Mouse (Mus musculus) E14TG2a.4 (cell line): ENCODE data around the gene Plekhg3.

Experiments
- H3K27me3 ChIP-seq: 2 replicates; pipeline ENCODE4 v1.6.1; 2014; ENCODE audit warnings: low read length, control low read depth; ENCODE audit not compliant: insufficient read depth
- H3K36me3 ChIP-seq: 2 replicates; pipeline ENCODE4 v1.6.1; 2014; ENCODE audit warnings: low read length, control low read depth; ENCODE audit not compliant: insufficient read depth
- H3K4me1 ChIP-seq: replicated peaks from 2 replicates; pipeline ENCODE4 v1.6.1; 2014; ENCODE audit warnings: low read depth, low read length, control low read depth
- H3K4me3 ChIP-seq: replicated peaks from 2 replicates; pipeline ENCODE4 v1.5.1; 2014; ENCODE audit warnings: mild to moderate bottlenecking, low read length
- H3K9me3 ChIP-seq: 2 replicates; pipeline ENCODE4 v1.6.1; 2014; ENCODE audit warnings: low read length, control low read depth
- CTCF ChIP-seq: conservative IDR thresholded peaks from 2 replicates; pipeline ENCODE4 v1.5.1; 2014; ENCODE audit warnings: low read length
- NANOG ChIP-seq: IDR thresholded peaks from 2 replicates; pipeline ENCODE4 v1.6.1; 2014; ENCODE audit warnings: borderline replicate concordance, low read length, mixed read lengths
- POU5F1 ChIP-seq: IDR thresholded peaks from 2 replicates; pipeline ENCODE4 v1.6.1; 2014; ENCODE audit warnings: low read length, borderline replicate concordance

The Plekhg3 gene

GRCm38 (mm10) chr12:76615580-76615937 is 84.9 kb downstream of the Plekhg3 start:
- no peak overlapping the region for H3K4me3 ChIP-seq
- H3K9me3 ChIP-seq: no peaks in the 10 kb centered on the region
- peaks cover 7% of the 10 kb centered on the region for H3K27me3 ChIP-seq
- TF ChIP-seq CTCF (no peak), POU5F1 (no peak), NANOG (no peak)
- H3K4me1 ChIP-seq: peaks cover 12% of the 10 kb centered on the region; the same call in 1 of the 2 replicates
- no peaks in the 10 kb centered on the region for H3K36me3 ChIP-seq

DNA sequence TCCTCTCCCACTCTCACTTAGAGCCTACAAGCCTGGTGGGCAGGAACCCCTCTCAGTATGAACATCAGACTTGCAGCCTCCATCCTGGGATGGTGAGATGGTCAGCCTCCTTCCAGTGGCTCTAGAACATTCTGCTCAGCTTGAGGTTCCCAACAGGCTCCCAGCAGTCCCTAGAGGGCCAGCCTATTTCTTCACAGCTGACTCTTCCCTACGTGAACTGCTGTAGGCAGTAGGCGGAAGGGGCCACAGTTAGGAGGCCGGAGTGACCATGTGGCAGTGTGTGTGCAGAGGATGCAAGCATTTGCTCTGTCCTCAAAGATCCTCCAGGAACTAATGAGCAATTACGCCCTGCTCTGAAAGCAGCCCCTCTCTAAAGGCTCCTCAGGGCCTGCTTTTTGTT is 87.5 kb downstream of the Plekhg3 start:
- no peak overlapping the region for H3K4me3 ChIP-seq
- peaks cover 5% of the 10 kb centered on the region; the same call in 1 of the 2 replicates for H3K27me3 ChIP-seq
- peaks cover 10% of the 10 kb centered on the region; the same call in 1 of the 2 replicates for H3K4me1 ChIP-seq
- TF ChIP-seq CTCF (no peak), NANOG (no peak), POU5F1 (no peak)
- no peaks in the 10 kb centered on the region for H3K36me3 ChIP-seq
- H3K9me3 ChIP-seq: no peaks in the 10 kb centered on the region

DNA sequence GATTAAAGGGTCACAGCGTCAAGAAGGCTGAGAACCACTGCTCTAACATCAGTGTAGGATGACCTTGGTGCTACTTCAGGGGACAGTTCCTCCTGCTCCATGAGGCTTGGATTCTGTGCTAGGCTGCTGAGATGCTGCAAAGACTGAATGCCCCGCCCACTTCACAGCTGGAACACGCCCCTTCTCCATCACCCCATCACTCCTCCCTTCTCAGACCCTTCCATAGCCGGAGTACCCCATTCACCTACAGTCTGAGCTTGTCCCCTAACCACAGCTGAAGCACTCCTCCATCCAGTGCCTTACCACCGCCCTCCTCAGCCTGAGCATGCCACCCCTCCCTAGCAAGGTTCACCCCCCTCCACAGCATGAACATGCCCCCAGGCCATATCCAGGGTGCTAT is 89.2 kb downstream of the Plekhg3 start:
- Histone ChIP-seq H3K36me3 (no peaks in the 10 kb centered on the region), H3K27me3 (peaks cover 5% of the 10 kb centered on the region; the same call in 1 of the 2 replicates), H3K4me1 (peaks cover 10% of the 10 kb centered on the region; the same call in 1 of the 2 replicates), H3K9me3 (no peaks in the 10 kb centered on the region), H3K4me3 (no peak overlapping the region)
- TF ChIP-seq POU5F1: no peak
- TF ChIP-seq NANOG: no peak
- TF ChIP-seq CTCF: no peak

DNA sequence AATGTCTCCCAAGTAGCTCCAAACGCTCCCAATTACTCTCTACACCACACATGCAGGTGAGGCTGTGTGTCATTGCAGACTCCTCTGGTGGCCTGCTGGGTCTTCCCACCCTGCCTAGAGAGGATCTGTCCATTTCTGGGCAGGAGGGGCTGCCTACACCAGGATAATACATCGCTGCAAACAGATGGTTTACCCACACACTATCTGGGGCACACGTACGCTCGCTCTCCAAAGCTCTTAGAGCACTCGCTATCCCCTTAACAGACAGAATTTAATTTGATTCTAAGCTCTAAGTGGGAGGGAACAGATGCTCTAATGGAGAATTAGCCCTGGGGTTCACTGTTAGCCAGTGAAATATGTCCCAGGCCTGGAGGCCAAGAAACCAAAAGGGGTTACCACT is 92.7 kb downstream of the Plekhg3 start:
- Histone ChIP-seq H3K27me3 (peaks cover 5% of the 10 kb centered on the region; the same call in 1 of the 2 replicates), H3K4me3 (no peak overlapping the region), H3K4me1 (peaks cover 5% of the 10 kb centered on the region; the same call in 1 of the 2 replicates), H3K9me3 (no peaks in the 10 kb centered on the region), H3K36me3 (no peaks in the 10 kb centered on the region)
- TF ChIP-seq POU5F1: no peak
- no peak for TF ChIP-seq CTCF
- TF ChIP-seq NANOG: no peak
